Mouse (Mus musculus): ENCODE results near the gene Bcs1l. TPM values are rescaled to one million over a fixed set of nuclear protein-coding genes. Genes with fewer than 3 reads are reported as not detected.

Gene Bcs1l
- polyA plus RNA-seq, 1 experiment from 2014 or later, result 23.2 TPM

- ATAC-seq, result no peak
Observed at GRCm38 (mm10) chr1:74632734-74633133, 44.6 kb downstream of the Bcs1l start.

More at GRCm38 (mm10) chr1:74632734-74633133, 44.6 kb downstream of the Bcs1l start:
- Histone ChIP-seq H3K27me3 (ENCODE audit: control insufficient read depth, insufficient read depth, low read depth, low read length) (no peaks in the 10 kb centered on the region), H3K27ac (ENCODE audit: low read length) (no peak overlapping the region), H3K36me3 (ENCODE audit: control insufficient read depth, insufficient read depth, low read length) (peaks cover 21% of the 10 kb centered on the region), H3K9me3 (replicated peaks; ENCODE audit: control insufficient read depth, low read length, poor library complexity, severe bottlenecking) (no peaks in the 10 kb centered on the region), H3K4me2 (ENCODE audit: low read length) (no peak overlapping the region), H3K4me1 (ENCODE audit: control insufficient read depth, insufficient read depth, low read length) (no peaks in the 10 kb centered on the region), H3K4me3 (ENCODE audit: low read depth, low read length) (no peak overlapping the region), H3K9ac (ENCODE audit: low read depth, low read length) (no peak overlapping the region)
- 87% methylated on average over 4 of the region's 4 CpGs for WGBS

Small RNA genes lying within 50 kb of the gene (microRNA-seq; reads per million reads assigned to microRNA genes)
- gene Gm25035, result not detected

Other genes with a start within 250 kb of the Bcs1l start
- 2.0 and 2.5 TPM in 2 replicates for gene Catip, start 226.2 kb upstream of the Bcs1l start, polyA plus RNA-seq (2015; fragmentation: Nextera tagmentation; extraction: Ambion mirVana)
- 1.2 and 2.4 TPM in 2 replicates for gene Slc11a1, start 213.1 kb upstream of the Bcs1l start, polyA plus RNA-seq (2015; fragmentation: Nextera tagmentation; extraction: Ambion mirVana)
- gene Ctdsp1, start 196.8 kb upstream of the Bcs1l start, polyA plus RNA-seq (2015; fragmentation: Nextera tagmentation; extraction: Ambion mirVana), result 12.5 and 13.7 TPM in 2 replicates
- 0.24 and 0.35 TPM in 2 replicates for gene Vil1, start 178.9 kb upstream of the Bcs1l start, polyA plus RNA-seq (2015; fragmentation: Nextera tagmentation; extraction: Ambion mirVana)
- 47.7 and 48.9 TPM in 2 replicates for gene Cnot9, start 82.2 kb upstream of the Bcs1l start, polyA plus RNA-seq (2015; fragmentation: Nextera tagmentation; extraction: Ambion mirVana)
- 7.4 and 7.5 TPM in 2 replicates for gene Plcd4, start 45.4 kb upstream of the Bcs1l start, polyA plus RNA-seq (2015; fragmentation: Nextera tagmentation; extraction: Ambion mirVana)
- gene Usp37, start 44.0 kb upstream of the Bcs1l start, polyA plus RNA-seq (2015; fragmentation: Nextera tagmentation; extraction: Ambion mirVana), result 27.3 and 28.1 TPM in 2 replicates
- 7.6 and 8.8 TPM in 2 replicates for gene Zfp142, start within 50 bp of the Bcs1l start, polyA plus RNA-seq (2015; fragmentation: Nextera tagmentation; extraction: Ambion mirVana)
- 45.1 and 48.5 TPM in 2 replicates for gene Rnf25, start 13.1 kb downstream of the Bcs1l start, polyA plus RNA-seq (2015; fragmentation: Nextera tagmentation; extraction: Ambion mirVana)
- 19.1 and 25.3 TPM in 2 replicates for gene Stk36, start 13.2 kb downstream of the Bcs1l start, polyA plus RNA-seq (2015; fragmentation: Nextera tagmentation; extraction: Ambion mirVana)
- 9.9 and 15.5 TPM in 2 replicates for gene Ttll4, start 73.5 kb downstream of the Bcs1l start, polyA plus RNA-seq (2015; fragmentation: Nextera tagmentation; extraction: Ambion mirVana)
- 1.8 and 2.8 TPM in 2 replicates for gene Cyp27a1, start 125.3 kb downstream of the Bcs1l start, polyA plus RNA-seq (2015; fragmentation: Nextera tagmentation; extraction: Ambion mirVana)
- gene Prkag3, start 160.9 kb downstream of the Bcs1l start, polyA plus RNA-seq (2015; fragmentation: Nextera tagmentation; extraction: Ambion mirVana), result not detected in 2 replicates
- 3.6 and 4.2 TPM in 2 replicates for gene Wnt6, start 183.6 kb downstream of the Bcs1l start, polyA plus RNA-seq (2015; fragmentation: Nextera tagmentation; extraction: Ambion mirVana)
- 0.10 and 0.47 TPM in 2 replicates for gene Wnt10a, start 203.2 kb downstream of the Bcs1l start, polyA plus RNA-seq (2015; fragmentation: Nextera tagmentation; extraction: Ambion mirVana)